Mouse (Mus musculus) skeletal muscle tissue, adult 2 months (tissue): ENCODE data around the gene Abl2.
A peak's percentile ranks its signal among the peaks of the same experiment; 100 is the strongest.
"Not testable (repeated sequence)": the region's sequence is repeated elsewhere in the genome, so short reads cannot be mapped to it uniquely, and the experiment has no call there.

Experiments used
- DNase-seq: peaks from one replicate; pipeline ENCODE4 v3.0.0-alpha.2; 2012; ENCODE audit warnings: low read depth, low spot score

The Abl2 gene

DNA sequence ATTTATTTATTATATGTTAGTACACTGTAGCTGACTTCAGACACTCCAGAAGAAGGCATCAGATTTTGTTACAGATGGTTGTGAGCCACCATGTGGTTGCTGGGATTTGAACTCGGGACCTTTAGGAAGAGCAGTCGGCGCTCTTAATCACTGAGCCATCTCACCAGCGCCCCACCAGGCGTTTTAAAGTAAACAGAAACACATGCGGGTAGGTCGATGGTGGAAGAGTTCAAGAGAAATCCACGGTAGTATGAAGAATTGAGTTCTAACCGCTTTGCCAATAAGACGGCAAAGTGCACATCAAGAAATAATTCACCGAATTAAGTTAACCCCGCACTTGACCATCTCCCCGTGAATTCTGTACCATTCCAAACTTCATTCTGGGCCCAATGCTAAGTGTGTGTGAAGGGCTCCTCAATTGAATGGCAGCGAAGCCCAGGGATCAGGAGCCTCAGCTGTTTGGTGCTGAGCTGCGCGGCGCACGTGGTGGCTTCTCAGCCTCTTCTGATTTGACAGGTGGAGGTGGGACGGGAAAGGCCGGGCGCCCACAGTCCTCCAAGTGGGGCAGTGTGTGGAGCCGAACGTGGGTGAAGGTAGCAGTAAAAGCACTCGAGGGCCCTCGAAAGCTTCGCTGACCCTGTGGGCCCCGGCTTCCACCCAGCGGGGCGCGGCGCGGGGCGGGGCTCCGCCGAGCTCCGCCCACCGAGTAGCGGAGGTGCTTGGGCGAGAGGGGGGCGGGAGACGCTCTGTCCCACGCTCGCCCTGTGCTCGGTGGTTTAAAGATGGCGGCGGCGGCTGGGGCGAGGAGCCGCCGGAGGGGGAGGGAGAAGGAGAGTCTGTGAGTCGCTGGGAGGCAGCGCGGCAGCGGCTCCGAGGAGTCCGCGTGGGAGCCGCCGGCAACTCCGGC is at the start of gene Abl2:
Abl2 (plus strand) TSS at position 763 of the 907 bp plus-strand sequence.
- peak; percentile 79 for DNase-seq

DNA sequence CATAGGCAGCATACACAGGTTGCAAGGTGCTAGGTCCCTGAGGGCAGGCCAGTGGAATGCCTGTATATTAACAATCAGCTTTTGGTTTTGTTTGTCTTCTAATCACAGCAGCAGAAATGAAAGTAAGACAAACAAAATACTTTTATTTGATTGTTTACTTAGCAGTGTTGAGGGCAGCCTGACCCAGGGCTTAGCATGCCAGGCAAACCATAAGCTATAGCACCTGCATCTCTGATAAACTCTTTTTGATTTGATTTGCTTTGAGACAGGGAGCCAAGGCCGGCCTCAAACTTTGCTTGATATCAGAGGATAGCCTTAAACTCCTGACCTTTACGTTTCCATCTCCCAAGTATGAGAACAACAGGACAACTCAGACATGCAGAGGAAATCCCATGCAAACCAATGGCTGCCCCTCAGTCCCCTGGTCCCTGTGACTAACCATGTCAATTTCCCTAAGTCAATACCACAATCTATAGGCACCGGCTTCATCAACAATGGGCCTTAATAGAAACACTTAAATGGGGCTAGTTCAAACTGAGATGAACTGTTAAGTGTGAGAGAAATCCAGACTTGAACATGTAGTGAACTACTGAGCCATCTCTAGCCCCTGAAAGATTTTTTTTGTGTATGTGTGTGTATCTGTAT is 38.3 kb upstream of the Abl2 start:
- DNase-seq = no peak

DNA sequence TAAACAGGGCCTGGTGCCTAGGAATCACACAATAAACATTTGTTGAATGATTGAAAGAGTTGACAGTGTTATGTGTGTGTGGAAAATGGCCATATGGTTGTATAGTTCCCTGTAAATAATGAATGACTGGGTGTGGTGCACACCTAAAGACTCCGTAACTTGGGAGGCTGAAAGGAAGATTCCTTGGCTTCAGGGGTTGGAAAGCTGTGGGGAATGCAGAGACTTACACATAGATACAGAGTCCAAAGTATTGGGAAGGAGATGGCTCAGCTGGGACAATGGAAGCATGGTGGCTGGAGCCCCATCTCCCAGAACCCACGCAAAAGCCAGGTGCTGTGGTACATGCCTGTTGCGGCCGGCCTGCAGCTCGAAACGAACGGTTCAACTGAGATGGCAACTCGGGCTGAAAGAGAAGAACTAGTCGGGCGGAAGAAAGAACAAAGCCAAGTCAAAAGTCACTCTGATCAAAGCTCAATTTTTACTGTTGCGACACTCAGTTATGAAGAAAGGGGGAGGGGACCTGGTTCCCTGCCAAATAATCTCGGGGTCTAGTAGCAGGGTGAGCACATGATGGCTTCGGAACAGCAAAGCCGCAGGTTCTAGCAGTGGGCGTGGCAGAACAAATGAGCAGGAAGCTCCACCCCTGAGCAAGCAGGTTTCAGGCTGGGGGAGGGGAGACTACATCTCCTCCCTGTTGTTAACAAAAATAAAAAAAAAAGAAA is 36.6 kb upstream of the Abl2 start:
- peak; percentile 6 for DNase-seq

DNA sequence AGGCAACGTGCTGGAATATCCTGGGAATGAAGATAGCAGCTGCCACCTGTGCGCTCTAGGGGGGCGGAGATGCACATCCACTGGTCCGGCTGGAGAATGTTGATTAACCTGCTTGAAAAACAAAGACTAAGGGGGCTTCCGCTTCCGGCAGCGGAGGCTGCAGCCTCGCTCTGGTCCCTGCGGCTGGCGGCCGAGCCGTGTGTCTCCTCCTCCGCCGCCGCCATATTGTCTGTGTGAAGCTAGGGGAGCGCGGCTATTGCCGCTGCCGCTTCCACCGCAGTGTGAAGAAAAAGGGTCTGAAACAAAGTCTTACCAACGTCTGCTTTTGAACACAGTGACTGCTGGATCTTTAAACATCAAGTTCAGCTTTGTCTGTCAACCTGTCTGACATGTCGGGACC is 34.7 kb upstream of the Abl2 start, which contains the start of gene Gm10031:
Gm10031 (plus strand) TSS at position 171 of the 400 bp plus-strand sequence.
- DNase-seq = not testable (repeated sequence)

DNA sequence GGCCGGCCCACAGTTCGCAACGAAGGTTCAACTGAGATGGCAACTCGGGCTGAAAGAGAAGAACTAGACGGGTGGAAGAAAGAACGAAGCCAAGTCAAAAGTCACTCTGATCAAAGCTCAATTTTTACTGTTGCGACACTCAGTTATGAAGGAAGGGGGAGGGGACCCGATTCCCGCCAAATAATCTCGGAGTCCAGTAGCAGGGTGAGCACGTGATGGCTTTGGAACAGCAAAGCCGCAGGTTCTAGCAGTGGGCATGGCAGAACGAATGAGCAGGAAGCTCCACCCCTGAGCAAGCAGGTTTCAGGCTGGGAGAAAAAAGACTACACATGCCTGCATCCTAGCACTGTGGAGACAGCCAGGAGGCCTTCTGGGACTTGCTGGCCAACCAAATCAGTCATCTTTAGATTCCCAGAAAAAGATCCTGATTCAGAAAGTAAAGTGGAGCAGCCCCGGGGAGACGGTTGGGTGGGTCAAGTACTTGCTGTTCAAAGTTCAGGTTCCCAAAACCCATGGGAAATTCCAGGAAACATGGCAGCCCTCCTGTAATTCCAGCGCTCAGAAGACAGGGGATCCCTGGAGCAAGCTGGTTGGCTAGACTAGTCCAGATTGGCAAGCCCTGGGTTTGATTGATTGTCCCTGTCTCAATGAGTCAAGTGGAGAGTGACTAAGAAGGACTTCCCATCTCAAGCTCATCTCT is 26.0 kb upstream of the Abl2 start:
- not testable (repeated sequence) for DNase-seq

DNA sequence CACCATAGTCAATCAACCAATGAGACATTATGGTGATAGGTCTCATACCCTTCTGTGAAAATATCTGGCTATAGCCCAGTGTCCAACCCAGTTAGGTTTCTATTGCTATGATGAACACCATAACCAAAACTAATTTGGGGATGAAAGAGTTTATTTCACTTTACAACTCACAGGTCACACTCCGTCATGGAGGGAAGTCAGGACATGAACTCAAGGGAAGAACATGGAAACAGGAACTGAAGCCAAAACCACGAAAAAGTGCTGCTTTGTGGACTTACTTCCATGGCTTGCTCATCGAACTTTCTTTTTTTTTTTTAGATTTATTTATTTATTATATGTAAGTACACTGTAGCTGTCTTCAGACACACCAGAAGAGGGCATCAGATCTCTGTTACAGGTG is 25.1 kb upstream of the Abl2 start:
- no peak for DNase-seq

DNA sequence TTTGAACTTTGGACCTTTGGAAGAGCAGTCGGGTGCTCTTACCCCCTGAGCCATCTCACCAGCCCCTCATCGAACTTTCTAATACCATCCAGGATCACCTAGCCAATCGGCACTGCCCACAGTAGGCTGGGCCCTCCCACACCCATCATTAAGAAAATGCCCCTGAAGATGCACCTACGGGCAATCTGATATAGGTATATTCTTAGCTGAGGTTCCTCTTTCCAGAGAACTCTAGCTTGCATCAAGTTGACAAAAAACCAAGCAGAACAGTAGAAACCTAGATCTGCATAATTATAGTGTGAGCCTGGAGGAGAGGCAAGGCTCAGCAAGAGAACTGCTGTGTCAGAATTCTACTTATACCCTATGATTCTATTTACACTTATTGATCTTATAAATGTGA is 24.7 kb upstream of the Abl2 start:
- no peak for DNase-seq

DNA sequence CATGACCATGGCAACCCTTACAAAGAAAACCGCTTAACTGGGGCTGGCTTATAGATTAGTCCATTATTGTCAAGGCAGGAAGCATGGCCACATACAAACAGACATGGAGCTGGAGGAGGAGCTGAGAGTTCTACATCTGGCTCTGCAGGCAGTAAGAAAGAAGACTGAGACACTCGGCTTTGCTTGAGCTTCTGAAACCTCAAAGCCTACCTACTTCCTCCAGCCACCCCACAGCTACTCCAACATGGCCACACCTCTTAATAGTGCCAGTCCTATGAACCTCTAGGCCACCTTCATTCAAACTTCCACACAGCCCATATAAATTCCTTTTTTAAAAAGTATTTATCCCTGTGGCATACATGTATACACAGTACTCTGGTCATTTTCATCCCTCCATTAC is 21.6 kb upstream of the Abl2 start:
- no peak for DNase-seq

DNA sequence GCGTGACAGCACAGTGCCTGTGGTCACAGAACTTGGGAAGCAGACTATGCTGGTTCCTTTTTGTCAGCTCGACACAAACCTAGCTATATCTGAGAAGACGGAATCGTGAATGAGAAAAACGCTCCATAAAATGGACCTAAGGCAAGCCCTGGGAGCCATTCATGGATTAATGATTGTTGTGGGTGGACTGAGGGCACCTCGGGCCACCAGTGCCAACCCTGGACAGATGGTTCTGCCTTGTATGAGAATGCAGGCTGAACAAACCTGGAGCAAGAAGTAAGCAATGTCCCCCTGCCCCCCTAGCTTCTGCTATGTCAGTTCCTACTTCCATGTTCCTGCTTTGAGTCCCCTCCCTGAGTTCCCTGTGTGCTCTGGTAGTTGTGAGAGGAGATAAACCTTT is 20.9 kb upstream of the Abl2 start:
- DNase-seq = no peak

DNA sequence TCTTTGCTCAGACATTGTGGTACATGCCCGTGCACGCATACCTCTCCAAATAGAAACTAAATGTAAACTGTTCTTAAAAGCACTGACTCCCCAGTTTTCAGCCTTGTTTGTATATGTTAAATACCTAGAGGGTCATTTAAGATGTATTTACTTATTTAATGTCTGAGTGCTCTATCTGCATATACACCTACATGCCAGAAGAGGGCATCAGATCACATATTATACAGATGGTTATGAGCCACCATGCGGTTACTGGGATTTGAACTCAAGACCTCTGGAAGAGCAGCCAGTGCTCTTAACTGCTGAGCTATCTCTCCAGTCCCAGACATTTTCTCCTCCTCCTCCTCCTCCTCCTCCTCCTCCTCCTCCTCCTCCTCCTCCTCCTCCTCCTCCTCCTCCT is 20.2 kb upstream of the Abl2 start:
- no peak for DNase-seq

DNA sequence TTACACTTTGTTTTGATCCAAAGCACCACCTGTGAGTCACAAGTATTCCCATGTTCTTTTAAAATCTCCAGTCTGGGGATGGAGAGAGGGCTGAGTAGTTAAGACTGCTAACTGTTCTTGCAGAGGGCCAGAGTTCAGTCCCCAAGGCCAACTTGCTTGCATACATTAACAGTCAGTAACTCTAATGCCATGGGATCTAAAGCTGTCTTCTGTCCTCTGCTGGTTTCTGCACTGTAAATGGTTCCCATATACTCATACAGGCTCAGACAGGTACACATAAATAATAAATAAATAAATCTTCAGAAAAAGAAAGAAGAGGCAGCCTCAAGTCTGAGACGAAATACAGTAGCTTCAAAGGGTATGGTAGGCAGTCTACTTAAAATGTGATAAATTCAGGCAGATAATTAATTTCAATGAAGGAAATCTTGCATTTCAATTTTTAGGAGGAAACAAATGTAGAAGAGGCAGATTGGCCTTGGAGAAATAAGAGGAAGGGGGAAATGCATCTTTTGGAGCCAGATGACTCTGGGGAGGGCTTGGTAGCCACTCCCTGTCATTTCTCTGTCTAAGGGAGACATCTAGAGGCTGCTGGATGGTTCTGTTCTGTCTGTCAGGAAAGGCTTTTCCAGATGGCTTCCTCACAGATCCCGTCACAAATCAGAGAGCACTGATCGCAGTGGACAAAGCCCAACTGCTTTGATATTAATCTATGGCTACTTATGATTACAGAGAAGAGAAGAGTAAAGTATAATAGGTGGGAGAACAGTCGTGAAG is 18.6 kb upstream of the Abl2 start:
- DNase-seq = no peak

DNA sequence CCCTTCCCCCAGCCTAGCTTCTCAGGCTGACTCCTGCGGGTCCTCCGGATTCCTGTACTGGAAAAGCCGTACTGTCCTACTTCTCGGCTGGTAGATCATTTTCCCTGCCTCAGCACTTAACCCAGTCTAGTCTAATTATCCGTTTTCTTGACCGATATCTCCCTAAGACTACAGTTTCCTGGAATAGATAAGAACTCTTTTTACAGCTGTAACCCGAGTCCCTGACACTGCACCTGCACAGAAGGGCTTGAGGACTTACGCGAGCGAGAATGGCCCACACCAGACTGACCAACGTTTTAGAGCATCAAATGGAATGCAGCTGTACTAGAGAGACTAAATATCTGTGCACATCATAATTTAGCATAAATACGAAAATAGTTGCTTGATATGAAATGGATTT is 14.6 kb upstream of the Abl2 start:
- DNase-seq = no peak

DNA sequence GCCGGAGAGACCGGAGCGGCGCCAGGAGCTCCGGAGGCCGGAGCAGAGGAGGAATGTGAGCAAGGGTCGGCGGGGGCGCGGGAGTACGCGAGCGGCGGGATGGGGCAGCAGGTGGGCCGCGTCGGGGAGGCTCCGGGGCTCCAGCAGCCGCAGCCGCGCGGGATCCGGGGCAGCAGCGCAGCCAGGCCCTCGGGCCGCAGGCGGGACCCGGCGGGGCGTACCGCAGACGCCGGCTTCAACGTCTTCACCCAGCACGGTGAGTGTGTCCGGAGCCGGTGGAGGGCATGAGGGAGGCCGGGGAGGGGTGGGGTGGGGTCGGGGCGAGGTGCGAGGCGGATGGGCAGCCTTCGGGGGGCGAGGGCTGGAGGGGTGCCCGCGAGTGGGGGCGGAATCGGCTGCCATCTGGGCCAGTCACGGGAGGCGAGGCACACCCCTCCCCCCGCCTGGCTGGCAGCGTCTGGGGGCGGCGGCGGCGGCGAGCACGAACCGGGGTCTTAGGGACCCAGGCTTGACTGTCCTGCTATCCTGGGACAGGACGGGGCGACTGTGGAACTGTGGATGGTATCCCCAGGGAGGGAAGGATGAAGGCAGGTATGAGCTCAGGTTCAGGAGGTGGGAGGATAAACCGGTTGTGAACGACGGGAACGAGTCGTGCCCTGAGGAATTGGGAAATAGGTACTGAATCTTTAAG is 509 bp downstream of the Abl2 start:
- DNase-seq = no peak

DNA sequence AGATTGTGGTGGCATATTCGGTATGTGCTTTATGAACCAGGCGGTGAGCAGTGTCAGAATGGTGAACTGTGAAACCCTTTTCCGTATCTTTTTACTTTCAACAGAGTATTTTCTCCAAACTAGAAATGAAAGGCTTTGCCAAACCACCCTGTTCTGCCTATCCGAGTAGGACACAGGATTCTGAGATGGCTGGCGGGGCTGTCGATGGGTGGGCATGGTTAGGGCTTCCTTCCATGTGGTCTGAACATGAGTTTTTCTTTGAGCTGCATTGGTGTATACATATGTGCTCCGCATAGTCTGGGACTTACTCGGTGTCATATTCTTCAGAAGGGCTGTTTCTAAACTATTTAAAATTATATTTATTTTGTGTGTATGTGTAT is 1.0 kb downstream of the Abl2 start:
- no peak for DNase-seq

DNA sequence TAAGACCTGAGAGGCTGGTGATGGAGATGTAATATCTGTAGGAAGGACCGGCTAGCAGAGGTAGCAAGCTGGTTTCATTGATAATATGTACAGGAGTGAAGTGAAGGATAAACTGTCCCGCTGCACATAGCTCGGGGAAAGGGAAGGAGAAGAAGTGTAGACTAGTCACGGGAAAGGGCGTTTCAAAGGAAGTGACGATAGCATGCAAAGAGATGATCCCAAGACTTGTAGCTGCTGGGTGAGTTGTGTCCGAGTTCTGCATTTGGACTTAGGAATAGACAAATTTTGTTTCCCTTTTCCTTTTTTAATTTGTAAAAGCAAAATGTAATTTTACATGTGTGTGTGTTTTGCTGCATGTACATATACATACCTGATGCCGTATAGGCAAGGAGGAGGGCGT is 1.9 kb downstream of the Abl2 start:
- no peak for DNase-seq

DNA sequence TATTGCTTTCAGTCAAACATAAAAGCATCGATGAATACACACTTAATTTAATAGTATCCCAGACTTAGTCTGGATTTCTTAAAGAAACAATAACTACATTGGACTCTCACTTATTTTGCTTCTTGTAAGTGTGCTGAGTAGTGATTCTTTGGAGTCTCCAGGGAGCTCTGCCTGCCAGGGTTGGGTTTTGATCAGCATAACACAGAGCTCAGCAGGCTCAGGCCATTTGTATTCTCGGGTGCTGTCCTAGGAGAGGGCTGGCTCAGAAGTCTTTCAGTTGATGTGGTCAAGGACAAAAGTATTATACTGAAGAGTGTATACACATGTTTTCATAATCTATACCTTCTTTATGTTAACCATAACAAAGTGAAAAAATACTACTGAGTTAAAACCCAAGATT is 6.7 kb downstream of the Abl2 start:
- DNase-seq = no peak

DNA sequence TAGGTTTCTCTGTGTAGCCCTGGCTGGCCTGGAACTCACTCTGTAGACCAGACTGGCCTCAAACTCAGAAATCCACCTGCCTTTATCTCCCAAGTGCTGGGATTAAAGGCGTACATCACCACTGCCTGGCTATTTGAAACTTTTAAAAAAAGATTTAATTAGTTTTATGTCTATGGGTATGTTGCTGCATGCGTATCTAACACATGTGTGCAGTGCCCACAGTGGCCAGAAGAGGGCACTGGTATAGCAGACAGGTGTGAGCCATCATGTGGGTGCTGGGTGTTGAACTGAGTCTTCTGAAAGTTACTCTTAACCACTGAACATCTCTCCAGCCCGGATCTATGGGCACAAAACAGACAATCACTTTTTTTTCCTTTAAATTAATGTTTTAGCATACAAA is 7.5 kb downstream of the Abl2 start:
- no peak for DNase-seq

DNA sequence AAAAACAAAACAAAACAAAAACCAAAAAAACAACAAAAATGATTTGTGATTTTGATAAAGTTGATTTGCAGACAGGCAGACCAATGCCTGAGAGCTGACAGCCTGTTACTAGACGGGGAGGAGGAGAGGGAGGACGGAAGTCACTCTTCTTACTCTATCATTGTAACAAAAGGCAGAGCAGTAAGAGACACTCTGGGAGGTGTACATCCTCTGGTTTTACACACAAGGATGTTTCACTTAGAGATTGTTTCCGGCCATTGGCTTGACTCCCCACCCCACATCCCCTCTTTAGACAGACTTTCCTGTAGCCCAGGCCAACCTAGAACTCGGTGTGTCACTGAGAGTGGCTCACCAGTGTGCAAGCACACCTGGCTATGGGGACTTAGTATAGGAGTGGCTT is 11.0 kb downstream of the Abl2 start:
- no peak for DNase-seq

DNA sequence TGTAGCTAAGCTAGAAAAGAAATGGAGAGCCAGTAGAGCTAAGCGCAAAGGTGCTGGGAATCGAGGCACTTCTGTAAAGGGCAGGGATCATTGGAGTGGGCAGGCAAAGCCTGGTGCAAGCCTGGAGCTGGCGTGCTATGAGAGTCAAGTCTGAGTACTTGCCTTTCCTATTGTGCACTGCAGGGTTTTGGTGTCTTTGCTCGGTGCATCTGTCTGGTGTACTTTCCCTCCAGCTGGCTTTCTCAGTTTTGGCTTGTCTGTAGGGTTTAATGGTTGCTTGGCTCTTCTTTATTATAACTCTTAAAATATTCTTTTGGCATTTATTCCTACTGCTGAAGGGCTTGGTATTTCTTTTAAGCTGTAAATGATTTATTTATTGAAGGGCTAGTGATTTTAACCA is 14.4 kb downstream of the Abl2 start:
- DNase-seq = no peak

DNA sequence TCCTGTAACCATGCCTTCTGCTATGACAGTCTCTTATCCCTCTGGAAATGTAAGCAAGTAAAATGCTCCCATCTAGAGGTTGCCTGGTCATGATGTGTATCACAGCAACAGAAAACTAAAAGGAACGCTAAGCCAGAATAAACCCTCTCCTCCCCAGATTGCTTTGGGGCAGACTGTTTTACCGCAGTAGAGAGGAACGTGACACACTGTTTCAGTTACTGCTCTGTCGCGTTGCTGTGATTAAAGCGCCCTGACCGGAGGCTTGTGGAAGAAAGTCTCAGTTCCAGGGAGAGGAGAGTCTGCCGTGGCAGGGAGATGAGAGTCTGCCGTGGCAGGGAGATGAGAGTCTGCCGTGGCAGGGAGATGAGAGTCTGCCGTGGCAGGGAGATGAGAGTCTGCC is 22.6 kb downstream of the Abl2 start:
- no peak for DNase-seq

DNA sequence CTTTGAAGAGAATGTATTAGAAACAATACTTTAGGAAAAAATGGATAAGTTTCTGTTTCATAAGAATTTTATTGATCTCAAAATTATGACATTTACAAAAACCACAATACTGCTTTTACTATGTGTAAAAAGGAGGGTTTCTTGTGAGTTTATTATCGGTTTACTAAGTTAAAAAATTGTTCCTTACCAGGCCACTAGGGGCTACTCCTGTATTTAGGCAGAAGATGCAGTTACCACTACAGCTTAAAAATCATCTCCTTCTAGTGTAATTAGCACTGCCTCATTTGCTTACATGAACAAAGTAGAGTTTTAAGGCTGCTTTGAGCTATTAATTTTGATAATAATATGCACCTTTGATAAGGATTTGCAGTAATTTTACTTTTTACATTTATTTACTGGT is 25.6 kb downstream of the Abl2 start:
- DNase-seq = no peak
